Mouse (Mus musculus): ENCODE measurements around the gene Gas7. TPM values are rescaled to one million over a fixed set of nuclear protein-coding genes. Genes with fewer than 3 reads are reported as not detected.

The Gas7 gene
- polyA plus RNA-seq, 1 experiment: 3.6 TPM

- no peaks in the 10 kb centered on the region for H3K27me3 ChIP-seq (replicated peaks; ENCODE audit: control insufficient read depth, insufficient read depth, low read length)
- WGBS: 90% methylated on average over 9 of the region's 9 CpGs
- H3K4me1 ChIP-seq (ENCODE audit: control insufficient read depth, insufficient read depth, low read length): no peaks in the 10 kb centered on the region
- H3K27ac ChIP-seq (ENCODE audit: insufficient read depth, low read depth, low read length): no peak overlapping the region
- no peak for TF ChIP-seq POLR2A (IDR thresholded peaks at IDR 0.05; ENCODE audit: low read depth, low read length)
- TF ChIP-seq CTCF (conservative IDR thresholded peaks at IDR 0.05; ENCODE audit: insufficient read depth, insufficient read length, low read depth, low read length): no peak
- DNase-seq: no peak
- H3K4me3 ChIP-seq (ENCODE audit: insufficient read depth, low read depth, low read length): no peak overlapping the region
- no peaks in the 10 kb centered on the region for H3K36me3 ChIP-seq (ENCODE audit: control insufficient read depth, insufficient read depth, low read length)
Observed at GRCm38 (mm10) chr11:67612158-67612839, 157.1 kb downstream of the Gas7 start.

- WGBS: 67% methylated on average over 13 of the region's 13 CpGs
- Histone ChIP-seq H3K4me3 (ENCODE audit: insufficient read depth, low read depth, low read length) (no peak overlapping the region), H3K27me3 (replicated peaks; ENCODE audit: control insufficient read depth, insufficient read depth, low read length) (no peaks in the 10 kb centered on the region), H3K36me3 (ENCODE audit: control insufficient read depth, insufficient read depth, low read length) (no peaks in the 10 kb centered on the region), H3K27ac (ENCODE audit: insufficient read depth, low read depth, low read length) (no peak overlapping the region), H3K4me1 (ENCODE audit: control insufficient read depth, insufficient read depth, low read length) (no peaks in the 10 kb centered on the region)
- no peak for DNase-seq
- TF ChIP-seq POLR2A (IDR thresholded peaks at IDR 0.05; ENCODE audit: low read depth, low read length) (no peak), CTCF (conservative IDR thresholded peaks at IDR 0.05; ENCODE audit: insufficient read depth, insufficient read length, low read depth, low read length) (no peak)
Observed at GRCm38 (mm10) chr11:67616557-67617239, 161.5 kb downstream of the Gas7 start.

- Histone ChIP-seq H3K36me3 (ENCODE audit: control insufficient read depth, insufficient read depth, low read length) (no peaks in the 10 kb centered on the region), H3K27ac (ENCODE audit: insufficient read depth, low read depth, low read length) (no peak overlapping the region), H3K4me3 (ENCODE audit: insufficient read depth, low read depth, low read length) (no peak overlapping the region), H3K4me1 (ENCODE audit: control insufficient read depth, insufficient read depth, low read length) (no peaks in the 10 kb centered on the region), H3K27me3 (replicated peaks; ENCODE audit: control insufficient read depth, insufficient read depth, low read length) (no peaks in the 10 kb centered on the region)
- no peak for DNase-seq
- WGBS: 72% methylated on average over 7 of the region's 7 CpGs
- TF ChIP-seq POLR2A (IDR thresholded peaks at IDR 0.05; ENCODE audit: low read depth, low read length) (no peak), CTCF (conservative IDR thresholded peaks at IDR 0.05; ENCODE audit: insufficient read depth, insufficient read length, low read depth, low read length) (no peak)
Observed at GRCm38 (mm10) chr11:67622340-67622739, 167.1 kb downstream of the Gas7 start.

GRCm38 (mm10) chr11:67627179-67627578, 171.9 kb downstream of the Gas7 start:
- TF ChIP-seq CTCF (conservative IDR thresholded peaks at IDR 0.05; ENCODE audit: insufficient read depth, insufficient read length, low read depth, low read length) (no peak), POLR2A (IDR thresholded peaks at IDR 0.05; ENCODE audit: low read depth, low read length) (no peak)
- H3K27me3 ChIP-seq (replicated peaks; ENCODE audit: control insufficient read depth, insufficient read depth, low read length): no peaks in the 10 kb centered on the region

GRCm38 (mm10) chr11:67628522-67628921, 173.3 kb downstream of the Gas7 start:
- no peak for TF ChIP-seq POLR2A (IDR thresholded peaks at IDR 0.05; ENCODE audit: low read depth, low read length)
- no peak for TF ChIP-seq CTCF (conservative IDR thresholded peaks at IDR 0.05; ENCODE audit: insufficient read depth, insufficient read length, low read depth, low read length)
- DNase-seq: peak; percentile 85
- Histone ChIP-seq H3K36me3 (ENCODE audit: control insufficient read depth, insufficient read depth, low read length) (no peaks in the 10 kb centered on the region), H3K27ac (ENCODE audit: insufficient read depth, low read depth, low read length) (no peak overlapping the region), H3K27me3 (replicated peaks; ENCODE audit: control insufficient read depth, insufficient read depth, low read length) (no peaks in the 10 kb centered on the region), H3K4me1 (ENCODE audit: control insufficient read depth, insufficient read depth, low read length) (no peaks in the 10 kb centered on the region), H3K4me3 (ENCODE audit: insufficient read depth, low read depth, low read length) (no peak overlapping the region)
- WGBS: 49% methylated on average over 2 of the region's 2 CpGs

More at GRCm38 (mm10) chr11:67627179-67627578, 171.9 kb downstream of the Gas7 start:
- WGBS: 91% methylated on average over 7 of the region's 7 CpGs
- no peak for DNase-seq
- no peak overlapping the region for H3K27ac ChIP-seq (ENCODE audit: insufficient read depth, low read depth, low read length)
- no peaks in the 10 kb centered on the region for H3K4me1 ChIP-seq (ENCODE audit: control insufficient read depth, insufficient read depth, low read length)
- no peaks in the 10 kb centered on the region for H3K36me3 ChIP-seq (ENCODE audit: control insufficient read depth, insufficient read depth, low read length)
- no peak overlapping the region for H3K4me3 ChIP-seq (ENCODE audit: insufficient read depth, low read depth, low read length)

GRCm38 (mm10) chr11:67632906-67633305, 177.7 kb downstream of the Gas7 start:
- no peaks in the 10 kb centered on the region for H3K27me3 ChIP-seq (replicated peaks; ENCODE audit: control insufficient read depth, insufficient read depth, low read length)
- H3K36me3 ChIP-seq (ENCODE audit: control insufficient read depth, insufficient read depth, low read length): no peaks in the 10 kb centered on the region
- H3K27ac ChIP-seq (ENCODE audit: insufficient read depth, low read depth, low read length): no peak overlapping the region
- 59% methylated on average over 8 of the region's 8 CpGs for WGBS
- TF ChIP-seq POLR2A (IDR thresholded peaks at IDR 0.05; ENCODE audit: low read depth, low read length) (no peak), CTCF (conservative IDR thresholded peaks at IDR 0.05; ENCODE audit: insufficient read depth, insufficient read length, low read depth, low read length) (no peak)
- no peak overlapping the region for H3K4me3 ChIP-seq (ENCODE audit: insufficient read depth, low read depth, low read length)
- DNase-seq: peak; percentile 59
- H3K4me1 ChIP-seq (ENCODE audit: control insufficient read depth, insufficient read depth, low read length): no peaks in the 10 kb centered on the region

- 44% methylated on average over 3 of the region's 3 CpGs for WGBS
- no peaks in the 10 kb centered on the region for H3K36me3 ChIP-seq (ENCODE audit: control insufficient read depth, insufficient read depth, low read length)
- no peaks in the 10 kb centered on the region for H3K4me1 ChIP-seq (ENCODE audit: control insufficient read depth, insufficient read depth, low read length)
- no peaks in the 10 kb centered on the region for H3K27me3 ChIP-seq (replicated peaks; ENCODE audit: control insufficient read depth, insufficient read depth, low read length)
- TF ChIP-seq CTCF (conservative IDR thresholded peaks at IDR 0.05; ENCODE audit: insufficient read depth, insufficient read length, low read depth, low read length): no peak
- no peak for TF ChIP-seq POLR2A (IDR thresholded peaks at IDR 0.05; ENCODE audit: low read depth, low read length)
- H3K27ac ChIP-seq (ENCODE audit: insufficient read depth, low read depth, low read length): no peak overlapping the region
- no peak overlapping the region for H3K4me3 ChIP-seq (ENCODE audit: insufficient read depth, low read depth, low read length)
- no peak for DNase-seq
Observed at GRCm38 (mm10) chr11:67633620-67634229, 178.5 kb downstream of the Gas7 start.
